Mouse (Mus musculus): ENCODE results near the gene Capg. TPM values are rescaled to one million over a fixed set of nuclear protein-coding genes. Genes with fewer than 3 reads are reported as not detected.
A peak's percentile ranks its signal among the peaks of the same experiment; 100 is the strongest.

Capg gene
- polyA plus RNA-seq, 1 experiment: not detected

GRCm38 (mm10) chr6:72512386-72513070 lies 31.7 kb upstream of the Capg start:
- H3K4me3 ChIP-seq (ENCODE audit: insufficient read depth, low read depth, low read length): peak overlapping the region; percentile 35
- 3% methylated on average over 33 of the region's 33 CpGs for WGBS
- peaks cover 39% of the 10 kb centered on the region for H3K4me1 ChIP-seq (ENCODE audit: control insufficient read depth, insufficient read depth, low read length)
- peak overlapping the region; percentile 88 for H3K27ac ChIP-seq (ENCODE audit: insufficient read depth, low read depth, low read length)
- TF ChIP-seq CTCF (IDR thresholded peaks at IDR 0.05; ENCODE audit: insufficient read depth, low read depth, low read length) (no peak), POLR2A (IDR thresholded peaks at IDR 0.05; ENCODE audit: insufficient read depth, low read depth, low read length) (no peak)

- WGBS: 31% methylated on average over 7 of the region's 7 CpGs
- Histone ChIP-seq H3K4me3 (ENCODE audit: insufficient read depth, low read depth, low read length) (no peak overlapping the region), H3K4me1 (ENCODE audit: control insufficient read depth, insufficient read depth, low read length) (peaks cover 39% of the 10 kb centered on the region), H3K27ac (ENCODE audit: insufficient read depth, low read depth, low read length) (peak overlapping the region; percentile 88)
- TF ChIP-seq POLR2A (IDR thresholded peaks at IDR 0.05; ENCODE audit: insufficient read depth, low read depth, low read length): no peak
- TF ChIP-seq CTCF (IDR thresholded peaks at IDR 0.05; ENCODE audit: insufficient read depth, low read depth, low read length): no peak
Observed at GRCm38 (mm10) chr6:72513071-72513440, 31.1 kb upstream of the Capg start.

GRCm38 (mm10) chr6:72515644-72516043 lies 28.5 kb upstream of the Capg start:
- 92% methylated on average over 6 of the region's 6 CpGs for WGBS
- H3K4me1 ChIP-seq (ENCODE audit: control insufficient read depth, insufficient read depth, low read length): peaks cover 56% of the 10 kb centered on the region
- no peak overlapping the region for H3K27ac ChIP-seq (ENCODE audit: insufficient read depth, low read depth, low read length)
- TF ChIP-seq POLR2A (IDR thresholded peaks at IDR 0.05; ENCODE audit: insufficient read depth, low read depth, low read length) (no peak), CTCF (IDR thresholded peaks at IDR 0.05; ENCODE audit: insufficient read depth, low read depth, low read length) (no peak)
- no peak overlapping the region for H3K4me3 ChIP-seq (ENCODE audit: insufficient read depth, low read depth, low read length)

- WGBS: 49% methylated on average over 1 of the region's 1 CpGs
- Histone ChIP-seq H3K4me3 (ENCODE audit: insufficient read depth, low read depth, low read length) (no peak overlapping the region), H3K27ac (ENCODE audit: insufficient read depth, low read depth, low read length) (peak overlapping the region; percentile 96), H3K4me1 (ENCODE audit: control insufficient read depth, insufficient read depth, low read length) (peaks cover 35% of the 10 kb centered on the region)
- TF ChIP-seq POLR2A (IDR thresholded peaks at IDR 0.05; ENCODE audit: insufficient read depth, low read depth, low read length): no peak
- no peak for TF ChIP-seq CTCF (IDR thresholded peaks at IDR 0.05; ENCODE audit: insufficient read depth, low read depth, low read length)
Observed at GRCm38 (mm10) chr6:72518842-72519241, 25.3 kb upstream of the Capg start.

GRCm38 (mm10) chr6:72519303-72519702 lies 24.9 kb upstream of the Capg start:
- H3K4me1 ChIP-seq (ENCODE audit: control insufficient read depth, insufficient read depth, low read length): peaks cover 31% of the 10 kb centered on the region
- no peak overlapping the region for H3K4me3 ChIP-seq (ENCODE audit: insufficient read depth, low read depth, low read length)
- H3K27ac ChIP-seq (ENCODE audit: insufficient read depth, low read depth, low read length): peak overlapping the region; percentile 96
- TF ChIP-seq POLR2A (IDR thresholded peaks at IDR 0.05; ENCODE audit: insufficient read depth, low read depth, low read length): no peak
- TF ChIP-seq CTCF (IDR thresholded peaks at IDR 0.05; ENCODE audit: insufficient read depth, low read depth, low read length): no peak
- 15% methylated on average over 8 of the region's 8 CpGs for WGBS

GRCm38 (mm10) chr6:72519892-72520663 lies 24.1 kb upstream of the Capg start:
- TF ChIP-seq POLR2A (IDR thresholded peaks at IDR 0.05; ENCODE audit: insufficient read depth, low read depth, low read length): no peak
- TF ChIP-seq CTCF (IDR thresholded peaks at IDR 0.05; ENCODE audit: insufficient read depth, low read depth, low read length): no peak
- WGBS: 12% methylated on average over 10 of the region's 10 CpGs
- Histone ChIP-seq H3K4me3 (ENCODE audit: insufficient read depth, low read depth, low read length) (no peak overlapping the region), H3K4me1 (ENCODE audit: control insufficient read depth, insufficient read depth, low read length) (peaks cover 29% of the 10 kb centered on the region), H3K27ac (ENCODE audit: insufficient read depth, low read depth, low read length) (peak overlapping the region; percentile 55)

- no peak overlapping the region for H3K4me3 ChIP-seq (ENCODE audit: insufficient read depth, low read depth, low read length)
- WGBS: 92% methylated on average over 5 of the region's 5 CpGs
- H3K27ac ChIP-seq (ENCODE audit: insufficient read depth, low read depth, low read length): no peak overlapping the region
- TF ChIP-seq CTCF (IDR thresholded peaks at IDR 0.05; ENCODE audit: insufficient read depth, low read depth, low read length) (no peak), POLR2A (IDR thresholded peaks at IDR 0.05; ENCODE audit: insufficient read depth, low read depth, low read length) (no peak)
- H3K4me1 ChIP-seq (ENCODE audit: control insufficient read depth, insufficient read depth, low read length): peaks cover 23% of the 10 kb centered on the region
Observed at GRCm38 (mm10) chr6:72520904-72521303, 23.3 kb upstream of the Capg start.

- Histone ChIP-seq H3K27ac (ENCODE audit: insufficient read depth, low read depth, low read length) (peak within 1 kb of the TSS; percentile 55), H3K4me1 (ENCODE audit: control insufficient read depth, insufficient read depth, low read length) (peaks cover 23% of the 10 kb centered on the region), H3K4me3 (ENCODE audit: insufficient read depth, low read depth, low read length) (no peak within 1 kb of the TSS)
- WGBS: 92% methylated on average over 5 of the region's 5 CpGs
- TF ChIP-seq POLR2A (IDR thresholded peaks at IDR 0.05; ENCODE audit: insufficient read depth, low read depth, low read length) (no peak), CTCF (IDR thresholded peaks at IDR 0.05; ENCODE audit: insufficient read depth, low read depth, low read length) (no peak)
Observed at GRCm38 (mm10) chr6:72521607-72522006, 22.6 kb upstream of the Capg start, which contains the start of gene Sh2d6. Gene Sh2d6, minus strand, starts transcription at chr6:72521707.

GRCm38 (mm10) chr6:72522288-72522687 lies 21.9 kb upstream of the Capg start:
- Histone ChIP-seq H3K4me1 (ENCODE audit: control insufficient read depth, insufficient read depth, low read length) (peaks cover 23% of the 10 kb centered on the region), H3K27ac (ENCODE audit: insufficient read depth, low read depth, low read length) (no peak overlapping the region), H3K4me3 (ENCODE audit: insufficient read depth, low read depth, low read length) (no peak overlapping the region)
- WGBS: 50% methylated on average over 5 of the region's 5 CpGs
- TF ChIP-seq POLR2A (IDR thresholded peaks at IDR 0.05; ENCODE audit: insufficient read depth, low read depth, low read length): no peak
- TF ChIP-seq CTCF (IDR thresholded peaks at IDR 0.05; ENCODE audit: insufficient read depth, low read depth, low read length): no peak

Data from olfactory bulb, adult 2 months (tissue).